Mouse (Mus musculus) embryonic fibroblast, embryonic 13.5 days (primary cell): ENCODE results near the gene Oog4.

ENCODE experiments used
- CTCF ChIP-seq: IDR thresholded peaks from 2 replicates; pipeline ENCODE4 v1.5.1; 2011; ENCODE audit warnings: mild to moderate bottlenecking, control low read depth, low read length, moderate library complexity, borderline replicate concordance; ENCODE audit not compliant: insufficient read depth
- POLR2A ChIP-seq: IDR thresholded peaks from 2 replicates; pipeline ENCODE4 v1.6.1; 2011; ENCODE audit warnings: low read depth, mild to moderate bottlenecking, control low read depth, low read length, moderate library complexity

GRCm38 (mm10) chr4:143388955-143389702 is 61.0 kb downstream of the Oog4 start:
- no peak for TF ChIP-seq CTCF
- no peak for TF ChIP-seq POLR2A
